Mouse (Mus musculus): ENCODE results near the gene Sec24a.
"Not testable (repeated sequence)": the region's sequence is repeated elsewhere in the genome, so short reads cannot be mapped to it uniquely, and the experiment has no call there.

Gene Sec24a

GRCm38 (mm10) chr11:51759941-51760657 is 3.3 kb downstream of the Sec24a start:
- in situ Hi-C loops (cut with MboI, MseI): no loop called here

GRCm38 (mm10) chr11:51759251-51759650 is 4.2 kb downstream of the Sec24a start:
- in situ Hi-C loops (cut with MboI, MseI): no loop called here

- in situ Hi-C loops (cut with MboI, MseI): not testable (repeated sequence)
Measured at GRCm38 (mm10) chr11:51758207-51758606, 5.2 kb downstream of the Sec24a start.

- in situ Hi-C loops (cut with MboI, MseI): no loop called here
Measured at GRCm38 (mm10) chr11:51757625-51758024, 5.8 kb downstream of the Sec24a start.

- in situ Hi-C loops (cut with MboI, MseI): no loop called here
Measured at GRCm38 (mm10) chr11:51757023-51757422, 6.4 kb downstream of the Sec24a start.

GRCm38 (mm10) chr11:51756352-51756771 is 7.1 kb downstream of the Sec24a start:
- in situ Hi-C loops (cut with MboI, MseI): no loop called here

GRCm38 (mm10) chr11:51755621-51756311 is 7.7 kb downstream of the Sec24a start:
- in situ Hi-C loops (cut with MboI, MseI): no loop called here

GRCm38 (mm10) chr11:51751623-51752225 is 11.7 kb downstream of the Sec24a start:
- in situ Hi-C loops (cut with MboI, MseI): not testable (repeated sequence)

- in situ Hi-C loops (cut with MboI, MseI): loop anchor here (25.0 kb wide), 1 partner anchor 1516 kb away; no protein-coding TSS in a partner anchor
Measured at GRCm38 (mm10) chr11:51746096-51746495, 17.3 kb downstream of the Sec24a start.

- in situ Hi-C loops (cut with MboI, MseI): loop anchor here (25.0 kb wide), 1 partner anchor 1522 kb away; no protein-coding TSS in a partner anchor
Measured at GRCm38 (mm10) chr11:51740701-51741100, 22.7 kb downstream of the Sec24a start.

- in situ Hi-C loops (cut with MboI, MseI): loop anchor here (25.0 kb wide), 1 partner anchor 1523 kb away; no protein-coding TSS in a partner anchor
Measured at GRCm38 (mm10) chr11:51738651-51739403, 24.6 kb downstream of the Sec24a start.

- in situ Hi-C loops (cut with MboI, MseI): loop anchor here (25.0 kb wide), 1 partner anchor 1528 kb away; no protein-coding TSS in a partner anchor
Measured at GRCm38 (mm10) chr11:51734218-51734617, 29.2 kb downstream of the Sec24a start.

GRCm38 (mm10) chr11:51732883-51733282 is 30.6 kb downstream of the Sec24a start:
- in situ Hi-C loops (cut with MboI, MseI): loop anchor here (25.0 kb wide), 1 partner anchor 1529 kb away; no protein-coding TSS in a partner anchor

GRCm38 (mm10) chr11:51721066-51721465 is 42.4 kb downstream of the Sec24a start:
- in situ Hi-C loops (cut with MboI, MseI): no loop called here

- in situ Hi-C loops (cut with MboI, MseI): no loop called here
Measured at GRCm38 (mm10) chr11:51707080-51707479, 56.4 kb downstream of the Sec24a start.

GRCm38 (mm10) chr11:51706451-51706850 is 57.0 kb downstream of the Sec24a start:
- in situ Hi-C loops (cut with MboI, MseI): no loop called here

- in situ Hi-C loops (cut with MboI, MseI): no loop called here
Measured at GRCm38 (mm10) chr11:51703379-51703998, 59.9 kb downstream of the Sec24a start.

GRCm38 (mm10) chr11:51702831-51703230 is 60.6 kb downstream of the Sec24a start:
- in situ Hi-C loops (cut with MboI, MseI): no loop called here

- in situ Hi-C loops (cut with MboI, MseI): no loop called here
Measured at GRCm38 (mm10) chr11:51694984-51695383, 68.5 kb downstream of the Sec24a start.

GRCm38 (mm10) chr11:51690597-51690996 is 72.8 kb downstream of the Sec24a start:
- in situ Hi-C loops (cut with MboI, MseI): not testable (repeated sequence)

- in situ Hi-C loops (cut with MboI, MseI): no loop called here
Measured at GRCm38 (mm10) chr11:51689343-51689742, 74.1 kb downstream of the Sec24a start.
